Mouse (Mus musculus) liver, postnatal 0 days (tissue): ENCODE data around the gene Tmem170.

Experiments
- CTCF ChIP-seq: sonication (generic); IDR thresholded peaks from 2 replicates; pipeline ENCODE4 v1.5.1; 2016; ENCODE audit warnings: antibody characterized with exemption, low read depth
- EP300 ChIP-seq: IDR thresholded peaks from 2 replicates; pipeline ENCODE4 v1.6.1; 2016; ENCODE audit warnings: antibody characterized with exemption, low read depth, mild to moderate bottlenecking

DNA sequence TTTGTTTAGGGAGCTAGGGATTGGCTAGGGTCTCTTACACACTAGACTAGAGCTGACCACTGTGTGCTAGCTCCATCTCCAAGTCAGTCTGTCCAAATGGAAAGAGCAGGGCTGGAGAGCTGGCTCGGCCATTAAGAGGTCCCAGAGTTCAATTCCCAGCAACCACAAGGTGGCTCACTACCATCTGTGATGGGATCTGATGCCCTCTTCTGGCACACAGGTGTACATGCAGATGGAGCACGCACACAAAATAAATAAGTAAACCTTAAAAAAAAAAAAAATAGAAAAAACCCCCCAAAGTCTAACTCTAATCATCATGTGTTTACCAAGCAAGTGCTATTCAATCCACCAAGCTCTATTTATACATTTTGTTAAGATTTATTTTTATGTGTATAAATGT, 43.1 kb upstream of the Tmem170 start:
- peak; percentile 78 for TF ChIP-seq CTCF
- TF ChIP-seq EP300 = no peak
